Mouse (Mus musculus): ENCODE measurements around the gene Agrp.

DNA sequence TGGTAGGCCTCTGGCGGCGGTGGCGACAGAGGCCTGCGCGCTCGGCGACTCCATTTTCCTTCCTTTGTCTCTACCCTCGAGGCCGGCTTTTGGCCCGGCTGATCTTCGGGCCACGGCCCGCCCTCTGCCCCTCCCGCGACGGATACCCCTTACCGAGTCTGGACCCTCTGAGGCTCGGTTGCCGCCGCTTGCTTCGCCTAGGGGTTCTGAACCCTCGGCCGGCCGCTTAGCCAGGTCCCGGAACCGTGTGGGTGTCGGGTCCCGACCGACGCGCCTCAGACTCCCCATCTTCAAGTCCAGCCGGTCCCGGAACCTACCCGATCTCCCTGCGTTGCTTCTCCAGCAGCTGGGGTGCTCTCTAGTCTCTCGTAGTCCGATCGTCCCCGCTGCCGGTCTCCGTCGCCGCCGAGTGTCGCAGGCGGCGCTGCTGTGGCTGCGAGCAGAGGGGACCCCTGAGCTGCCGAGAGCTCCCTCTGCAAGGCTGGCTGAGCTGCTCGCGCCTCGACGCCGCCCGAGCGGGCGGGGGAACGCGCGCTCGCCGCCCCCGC, at the start of gene Agrp:
- TF ChIP-seq CTCF (IDR thresholded peaks at IDR 0.05) = peak; percentile 32
- TF ChIP-seq EP300 (IDR thresholded peaks at IDR 0.05) = no peak
